In genomic region chr2:32574497-32574896, GRCm38 (mm10) we compare ENCODE assay signal across 9 mouse cellular contexts. TPM values are rescaled to one million over a fixed set of nuclear protein-coding genes. Genes with fewer than 3 reads are reported as not detected.
DNase-seq lines count a peak whose midpoint lies in the region; ATAC-seq and TF ChIP-seq lines count a peak whose summit lies in the region.
"Had no signal": no experiment of that assay in that cellular context is flagged by ENCODE, and none has a peak within 500 bp of the region (broad histone marks: within the 10 kb centered on the region; RNA-seq: fewer than 3 reads in every experiment).

Pip5kl1 (plus strand) TSS chr2:32574797.

- ATAC-seq in liver, embryonic 12.5 days, result no peak

- no peaks in the 10 kb centered on the region for H3K27me3 ChIP-seq in spleen, adult 2 months (ENCODE audit: control insufficient read depth, insufficient read depth, low read length)
- H3K27me3 ChIP-seq in liver, embryonic 12.5 days (replicated peaks), result peaks cover 44% of the 10 kb centered on the region

- peak within 1 kb of the TSS; percentile 34; the same call in 1 of the 2 replicates for H3K4me3 ChIP-seq in spleen, adult 2 months (ENCODE audit: extremely low read depth, insufficient read depth, insufficient read length)
- H3K4me3 ChIP-seq in liver, embryonic 12.5 days, result peak within 1 kb of the TSS; percentile 43

- H3K9ac ChIP-seq in liver, embryonic 12.5 days, result peak within 1 kb of the TSS; percentile 36

- H3K27ac ChIP-seq in spleen, adult 2 months (ENCODE audit: insufficient read depth, low read length), result no peak within 1 kb of the TSS
- H3K27ac ChIP-seq in liver, embryonic 12.5 days, result no peak within 1 kb of the TSS

- DNase-seq in frontal cortex, adult 2 months (ENCODE audit: extremely low spot score in 1 of 2, low spot score in 1 of 2), result no peak
- no peak for DNase-seq in frontal cortex, postnatal 10 days (ENCODE audit: low spot score in 2 of 2)
- DNase-seq in spleen, adult 2 months (ENCODE audit: low read depth in 1 of 2, low spot score in 2 of 2), result no peak
- no peak for DNase-seq in spleen, adult 18-20 months
- no peak for DNase-seq in right cerebral cortex, postnatal 10 days (ENCODE audit: low spot score in 2 of 2)
- DNase-seq in c-Kit-positive CD71-positive TER-119-positive erythroid progenitor cells, embryonic 14.5 days (ENCODE audit: low spot score), result no peak
- no peak for DNase-seq in layer of hippocampus, postnatal 10 days (ENCODE audit: low spot score in 2 of 2)

- H3K9me3 ChIP-seq in liver, embryonic 12.5 days (replicated peaks), result no peaks in the 10 kb centered on the region

- peak within 1 kb of the TSS; percentile 72 for H3K4me2 ChIP-seq in liver, embryonic 12.5 days

- H3K36me3 ChIP-seq in spleen, adult 2 months (ENCODE audit: control insufficient read depth, insufficient read depth, low read length), result peaks cover 7% of the 10 kb centered on the region
- peaks cover 18% of the 10 kb centered on the region for H3K36me3 ChIP-seq in liver, embryonic 12.5 days

- WGBS in spleen, adult 2 months, result 84% methylated on average over 6 of the region's 6 CpGs
- 71% methylated on average over 6 of the region's 6 CpGs for WGBS in liver, embryonic 12.5 days (ENCODE audit: insufficient replicate concordance)

- peaks cover 5% of the 10 kb centered on the region; the same call in 1 of the 2 replicates for H3K4me1 ChIP-seq in spleen, adult 2 months (ENCODE audit: control insufficient read depth, insufficient read depth, insufficient read length)
- peaks cover 33% of the 10 kb centered on the region for H3K4me1 ChIP-seq in liver, embryonic 12.5 days

- no peak for TF ChIP-seq POLR2A in spleen, adult 2 months (IDR thresholded peaks at IDR 0.05; ENCODE audit: low read depth, low read length)

- no peak for TF ChIP-seq CTCF in spleen, adult 2 months (IDR thresholded peaks at IDR 0.05; ENCODE audit: extremely low read depth, insufficient read depth, insufficient read length, insufficient replicate concordance)

RNA-seq across cellular contexts. Expression of gene Pip5kl1, which starts in this region (rescaled TPM):
- 22.7 and 23.6 TPM in 2 replicates for polyA plus RNA-seq in frontal cortex, adult 2 months (2012; rRNA removed)
- 0.06 and 0.40 TPM in 2 replicates for polyA plus RNA-seq in spleen, adult 2 months (2012; rRNA removed)
- polyA plus RNA-seq in liver, embryonic 12.5 days (2016; fragmentation: Nextera tagmentation; extraction: Ambion mirVana), result 0.13 TPM in 1 of 2 replicates, not detected in the other
- 1 to 10 TPM; 6.4 to 7.1 TPM for total RNA-seq in layer of hippocampus, postnatal 10 days (2021)
- total RNA-seq: hematopoietic stem cell, adult 5-6 weeks had no signal

Comparison
In these comparisons a context has a peak if more than half of its experiments do, and no peak if none do; other contexts are left out.
1. RNA of gene Pip5kl1 (polyA plus RNA-seq): 22.7 to 23.6 TPM in frontal cortex, adult 2 months; 0.06 to 0.40 TPM in spleen, adult 2 months and 0.13 TPM in liver, embryonic 12.5 days; every median in the first group is over 10 times any median in the second.